Mouse (Mus musculus): Measurements from ENCODE around the gene Arfgap1. TPM values are rescaled to one million over a fixed set of nuclear protein-coding genes. Genes with fewer than 3 reads are reported as not detected.

The Arfgap1 gene
- polyA plus RNA-seq, 1 experiment from 2014 or later: 98.9 TPM

Other genes starting within 250 kb of the Arfgap1 start
- 0.27 and 0.61 TPM in 2 replicates for gene Slc17a9, start 242.0 kb upstream of the Arfgap1 start, polyA plus RNA-seq (2015; fragmentation: Nextera tagmentation; extraction: Ambion mirVana)
- 18.7 and 25.0 TPM in 2 replicates for gene Bhlhe23, start 190.3 kb upstream of the Arfgap1 start, polyA plus RNA-seq (2015; fragmentation: Nextera tagmentation; extraction: Ambion mirVana)
- 37.7 and 47.2 TPM in 2 replicates for gene Ythdf1, start 46.3 kb upstream of the Arfgap1 start, polyA plus RNA-seq (2015; fragmentation: Nextera tagmentation; extraction: Ambion mirVana)
- 0.27 and 0.55 TPM in 2 replicates for gene Birc7, start 38.2 kb upstream of the Arfgap1 start, polyA plus RNA-seq (2015; fragmentation: Nextera tagmentation; extraction: Ambion mirVana)
- 94.0 and 101 TPM in 2 replicates for gene Nkain4, start 12.5 kb upstream of the Arfgap1 start, polyA plus RNA-seq (2015; fragmentation: Nextera tagmentation; extraction: Ambion mirVana)
- gene Col20a1, start 19.3 kb downstream of the Arfgap1 start, polyA plus RNA-seq (2015; fragmentation: Nextera tagmentation; extraction: Ambion mirVana): 0.12 and 0.35 TPM in 2 replicates
- gene Chrna4, start 76.3 kb downstream of the Arfgap1 start, polyA plus RNA-seq (2015; fragmentation: Nextera tagmentation; extraction: Ambion mirVana): 44.1 and 52.7 TPM in 2 replicates
- 44.0 and 47.3 TPM in 2 replicates for gene Kcnq2, start 168.1 kb downstream of the Arfgap1 start, polyA plus RNA-seq (2015; fragmentation: Nextera tagmentation; extraction: Ambion mirVana)
- 3.5 and 3.8 TPM in 2 replicates for gene Eef1a2, start 189.8 kb downstream of the Arfgap1 start, polyA plus RNA-seq (2015; fragmentation: Nextera tagmentation; extraction: Ambion mirVana)
- gene Ppdpf, start 220.0 kb downstream of the Arfgap1 start, polyA plus RNA-seq (2015; fragmentation: Nextera tagmentation; extraction: Ambion mirVana): 470 and 482 TPM in 2 replicates
- not detected in 2 replicates for gene Ptk6, start 235.6 kb downstream of the Arfgap1 start, polyA plus RNA-seq (2015; fragmentation: Nextera tagmentation; extraction: Ambion mirVana)
- gene Srms, start 246.0 kb downstream of the Arfgap1 start, polyA plus RNA-seq (2015; fragmentation: Nextera tagmentation; extraction: Ambion mirVana): 0.10 TPM in 1 of 2 replicates, not detected in the other